Mouse (Mus musculus): ENCODE results near the gene Smndc1.

DNA sequence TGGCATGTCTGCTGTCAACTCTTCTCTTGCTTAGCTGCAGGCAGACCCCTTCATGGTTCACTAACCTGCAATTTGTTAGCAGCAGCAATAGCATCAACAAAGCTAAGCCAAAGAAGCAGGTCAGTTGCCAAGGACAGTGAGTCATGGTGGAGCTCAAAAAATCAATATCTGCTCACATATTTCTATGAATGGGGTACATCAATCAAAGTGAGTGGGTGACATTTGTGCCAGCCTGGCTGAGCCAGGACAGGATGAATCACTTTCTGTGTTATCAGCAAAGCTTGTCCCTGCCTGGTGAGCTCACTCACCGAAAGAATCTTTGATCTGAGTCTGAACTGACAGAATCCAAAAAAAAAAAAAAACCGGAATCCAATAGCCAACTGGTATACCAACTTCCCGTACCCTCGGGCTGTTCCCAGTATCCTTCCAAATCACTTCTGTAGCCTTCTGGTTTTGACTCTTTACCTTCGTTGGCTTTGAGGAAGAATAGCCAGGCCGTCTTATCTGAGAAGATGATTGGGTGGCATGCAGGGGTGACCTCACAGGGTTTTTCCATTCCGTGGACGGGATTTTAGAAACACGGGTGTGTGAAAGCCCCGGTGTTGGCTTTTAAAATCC lies 13.9 kb upstream of the Smndc1 start:
- TF ChIP-seq CTCF (IDR thresholded peaks at IDR 0.05; ENCODE audit: low read depth) (no peak), EP300 (IDR thresholded peaks at IDR 0.05; ENCODE audit: low read depth) (no peak)
